Mouse (Mus musculus) MEL (cell line): ENCODE measurements at regions not wholly inside any gene's neighbourhood (a gene's known extent, or its start where the extent isn't known, plus 50 kb on each side); places are given as distances from the start of the nearest gene placed in this dataset.

Experiments
- DNase-seq: peaks from one replicate; pipeline ENCODE4 v3.0.0; 2011; ENCODE audit warnings: low read depth, low spot score
- H3K27ac ChIP-seq: 2 replicates; pipeline ENCODE4 v1.5.1; 2012; ENCODE audit warnings: low read depth, mild to moderate bottlenecking, control low read depth, low read length, moderate library complexity; ENCODE audit not compliant: control insufficient read depth
- H3K27me3 ChIP-seq, 2 experiments: fragments of 150-350 bp in 1 of 2; sonication (generic) in 1 of 2; 2 replicates each; pipeline ENCODE4 v1.6.1; 2012; ENCODE audit warnings: low read length in 2 of 2, mild to moderate bottlenecking in 2 of 2, improper control_type of control experiment in 1 of 2, moderate library complexity in 1 of 2; ENCODE audit not compliant: insufficient read depth in 2 of 2, control insufficient read depth in 1 of 2
- H3K36me3 ChIP-seq, 2 experiments: 2 replicates each; pipeline ENCODE4 v1.6.1; 2012 to 2014; ENCODE audit warnings: low read length in 2 of 2, improper control_type of control experiment in 1 of 2, inconsistent platforms in 1 of 2, mild to moderate bottlenecking in 1 of 2; ENCODE audit not compliant: insufficient read depth in 2 of 2, control insufficient read depth in 1 of 2
- H3K4me1 ChIP-seq, 2 experiments: fragments of 150-350 bp in 1 of 2; sonication (generic) in 1 of 2; 2 replicates each; pipeline ENCODE4 v1.6.1; 2012; ENCODE audit warnings: low read length in 2 of 2, improper control_type of control experiment in 1 of 2, mild to moderate bottlenecking in 1 of 2; ENCODE audit not compliant: insufficient read depth in 2 of 2, control insufficient read depth in 1 of 2
- H3K4me3 ChIP-seq, 2 experiments: fragments of 150-350 bp in 1 of 2; sonication (generic) in 1 of 2; 2 replicates each; pipeline ENCODE4 v1.5.1; 2012; ENCODE audit warnings: low read depth in 2 of 2, low read length in 2 of 2, mild to moderate bottlenecking in 2 of 2, moderate library complexity in 2 of 2, control low read depth in 1 of 2, improper control_type of control experiment in 1 of 2; ENCODE audit not compliant: control insufficient read depth in 1 of 2, insufficient read depth in 1 of 2
- H3K79me2 ChIP-seq: 2 replicates; pipeline ENCODE4 v1.6.1; 2012; ENCODE audit warnings: mild to moderate bottlenecking, low read length, moderate library complexity; ENCODE audit not compliant: control insufficient read depth, poor library complexity, insufficient read depth
- H3K9ac ChIP-seq: 2 replicates; pipeline ENCODE4 v1.6.1; 2012; ENCODE audit warnings: low read depth, mild to moderate bottlenecking, control low read depth, low read length, moderate library complexity; ENCODE audit not compliant: control insufficient read depth, poor library complexity, severe bottlenecking
- H3K9me3 ChIP-seq: fragments of 150-350 bp; sonication (generic); replicated peaks from 2 replicates; pipeline ENCODE4 v1.6.1; 2012; ENCODE audit warnings: mild to moderate bottlenecking, low read length, improper control_type of control experiment, moderate library complexity; ENCODE audit not compliant: insufficient read depth
- BHLHE40 ChIP-seq: IDR thresholded peaks from 2 replicates; pipeline ENCODE4 v1.6.1; 2012; ENCODE audit warnings: low read depth, mild to moderate bottlenecking, inconsistent platforms, low read length, improper control_type of control experiment, borderline replicate concordance
- ELF1 ChIP-seq: IDR thresholded peaks from 2 replicates; pipeline ENCODE4 v1.6.1; 2014; ENCODE audit warnings: low read depth, mild to moderate bottlenecking, inconsistent platforms, low read length, improper control_type of control experiment, moderate library complexity
- EP300 ChIP-seq, 2 experiments: IDR thresholded peaks; 2 replicates each; pipeline ENCODE4 v1.6.1; 2011; ENCODE audit warnings: improper control_type of control experiment in 2 of 2, low read length in 2 of 2, low read depth in 1 of 2, mild to moderate bottlenecking in 1 of 2
- GABPA ChIP-seq: IDR thresholded peaks from 2 replicates; pipeline ENCODE4 v1.6.1; 2012; ENCODE audit warnings: low read depth, mild to moderate bottlenecking, inconsistent platforms, low read length, improper control_type of control experiment, moderate library complexity
- MAFK ChIP-seq: IDR thresholded peaks from 2 replicates; pipeline ENCODE4 v1.6.1; 2011; ENCODE audit warnings: low read depth, mild to moderate bottlenecking, low read length, improper control_type of control experiment, borderline replicate concordance
- MAX ChIP-seq: IDR thresholded peaks from 2 replicates; pipeline ENCODE4 v1.6.1; 2011; ENCODE audit warnings: low read length, improper control_type of control experiment
- MEF2A ChIP-seq: IDR thresholded peaks from 2 replicates; pipeline ENCODE4 v1.6.1; 2014; ENCODE audit warnings: low read depth, mild to moderate bottlenecking, inconsistent platforms, low read length, improper control_type of control experiment; ENCODE audit not compliant: poor library complexity, insufficient replicate concordance, severe bottlenecking; ENCODE audit errors: extremely low read depth
- NELFE ChIP-seq: IDR thresholded peaks from 2 replicates; pipeline ENCODE4 v1.6.1; 2011; ENCODE audit warnings: low read depth, low read length, improper control_type of control experiment
- POLR2A ChIP-seq, 2 experiments: IDR thresholded peaks; 2 replicates each; pipeline ENCODE4 v1.6.1; 2011 to 2012; ENCODE audit warnings: low read length in 2 of 2, mild to moderate bottlenecking in 2 of 2, control low read depth in 1 of 2, improper control_type of control experiment in 1 of 2, low read depth in 1 of 2, moderate library complexity in 1 of 2; ENCODE audit not compliant: control insufficient read depth in 1 of 2, insufficient read depth in 1 of 2, poor library complexity in 1 of 2
- RCOR1 ChIP-seq: IDR thresholded peaks from 2 replicates; pipeline ENCODE4 v1.6.1; 2012; ENCODE audit warnings: low read depth, mild to moderate bottlenecking, inconsistent platforms, low read length, improper control_type of control experiment
- TCF12 ChIP-seq: IDR thresholded peaks from 2 replicates; pipeline ENCODE4 v1.6.1; 2014; ENCODE audit warnings: low read depth, mild to moderate bottlenecking, inconsistent platforms, low read length, improper control_type of control experiment, moderate library complexity
- USF1 ChIP-seq: IDR thresholded peaks from 2 replicates; pipeline ENCODE4 v1.6.1; 2014; ENCODE audit warnings: low read depth, mild to moderate bottlenecking, inconsistent platforms, low read length, improper control_type of control experiment, moderate library complexity
- ZKSCAN1 ChIP-seq: IDR thresholded peaks from 2 replicates; pipeline ENCODE4 v1.6.1; 2012; ENCODE audit warnings: low read depth, mild to moderate bottlenecking, inconsistent platforms, low read length, improper control_type of control experiment, moderate library complexity
- ZNF384 ChIP-seq: IDR thresholded peaks from 2 replicates; pipeline ENCODE4 v1.6.1; 2012; ENCODE audit warnings: low read depth, mild to moderate bottlenecking, inconsistent platforms, low read length, improper control_type of control experiment

DNA sequence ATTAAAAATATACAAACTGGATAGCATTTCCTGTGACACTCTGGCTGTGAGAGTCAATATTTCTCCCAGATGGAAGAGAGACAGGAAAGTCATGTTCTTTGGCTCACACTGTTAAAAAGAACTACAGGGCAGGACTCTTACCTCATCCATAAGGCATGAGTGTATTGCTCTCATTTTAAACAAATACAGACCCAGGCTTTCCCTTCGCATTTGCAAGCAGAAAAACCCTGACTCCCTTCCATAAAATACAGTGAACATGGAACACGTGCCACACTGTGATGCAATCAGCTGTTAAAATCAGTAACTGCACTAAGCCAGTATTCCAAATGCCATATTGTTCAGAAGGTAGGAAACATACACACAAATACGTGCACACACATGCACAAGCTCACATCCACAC lies 323.1 kb downstream of the Agtpbp1 start:
- no peaks in the 10 kb centered on the region for H3K27me3 ChIP-seq
- TF ChIP-seq USF1 (no peak; the same call in 1 of the 2 replicates), MAX (no peak), EP300 (IDR thresholded peaks at IDR 0.05; ENCODE audit: low read depth in 1 of 2, low read length in 2 of 2) (no peak), GABPA (no peak), RCOR1 (no peak), MEF2A (no peak), MAFK (no peak), NELFE (no peak), ZKSCAN1 (no peak), POLR2A (IDR thresholded peaks at IDR 0.05; ENCODE audit: control insufficient read depth in 1 of 2, insufficient read depth in 1 of 2, low read depth in 1 of 2, low read length in 2 of 2, poor library complexity in 1 of 2) (no peak), TCF12 (no peak), ZNF384 (no peak), BHLHE40 (no peak)
- H3K79me2 ChIP-seq, result no peaks in the 10 kb centered on the region
- H3K36me3 ChIP-seq, result no peaks in the 10 kb centered on the region
- H3K9me3 ChIP-seq, result no peaks in the 10 kb centered on the region
- H3K27ac ChIP-seq, result no peak overlapping the region
- no peak overlapping the region for H3K9ac ChIP-seq
- H3K4me3 ChIP-seq, result no peak overlapping the region
- DNase-seq, result no peak
- no peaks in the 10 kb centered on the region; a peak in 1 of 4 replicates for H3K4me1 ChIP-seq

DNA sequence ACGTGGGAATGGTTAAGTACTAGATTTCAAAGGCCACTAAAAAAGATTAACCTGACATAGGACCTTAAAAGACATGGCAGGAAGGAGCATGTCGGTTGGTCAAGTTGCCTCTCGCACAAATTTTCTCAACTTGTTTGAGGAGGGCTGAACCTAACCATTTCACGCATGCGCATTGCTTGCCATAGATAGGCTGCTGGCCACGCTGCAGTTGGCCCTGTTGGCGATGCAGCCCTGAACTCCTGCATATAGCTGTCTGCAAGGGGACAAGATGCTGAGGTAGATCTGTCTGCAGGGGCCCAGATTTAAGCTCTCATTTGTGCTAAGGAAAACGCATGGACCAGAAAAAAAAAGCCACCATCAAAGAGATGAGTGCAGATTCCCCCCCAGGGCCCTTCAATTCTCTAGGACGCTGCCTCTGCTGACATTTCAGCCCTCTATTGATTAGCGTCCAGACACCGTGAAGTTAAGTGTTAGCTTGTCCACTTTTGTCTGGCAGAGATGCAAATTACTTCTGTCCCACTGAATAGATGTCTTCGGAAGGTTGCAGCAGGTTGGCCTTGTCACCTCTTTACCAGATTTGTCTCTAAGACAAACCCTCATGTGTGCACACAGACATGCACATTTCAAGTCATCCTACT lies 329.1 kb downstream of the Agtpbp1 start:
- no peak for DNase-seq
- H3K27ac ChIP-seq, result no peak overlapping the region
- H3K79me2 ChIP-seq, result no peaks in the 10 kb centered on the region
- no peaks in the 10 kb centered on the region for H3K27me3 ChIP-seq
- no peak overlapping the region for H3K9ac ChIP-seq
- no peak overlapping the region for H3K4me3 ChIP-seq
- H3K9me3 ChIP-seq, result no peaks in the 10 kb centered on the region
- TF ChIP-seq TCF12 (no peak), ELF1 (no peak)
- H3K4me1 ChIP-seq, result peaks cover 2 to 5% of the 10 kb centered on the region in 2 experiments; a peak in 3 of 4 replicates
- no peaks in the 10 kb centered on the region; a peak in 1 of 4 replicates for H3K36me3 ChIP-seq
